Mouse (Mus musculus): ENCODE results near the gene Adprh.

The Adprh gene

DNA sequence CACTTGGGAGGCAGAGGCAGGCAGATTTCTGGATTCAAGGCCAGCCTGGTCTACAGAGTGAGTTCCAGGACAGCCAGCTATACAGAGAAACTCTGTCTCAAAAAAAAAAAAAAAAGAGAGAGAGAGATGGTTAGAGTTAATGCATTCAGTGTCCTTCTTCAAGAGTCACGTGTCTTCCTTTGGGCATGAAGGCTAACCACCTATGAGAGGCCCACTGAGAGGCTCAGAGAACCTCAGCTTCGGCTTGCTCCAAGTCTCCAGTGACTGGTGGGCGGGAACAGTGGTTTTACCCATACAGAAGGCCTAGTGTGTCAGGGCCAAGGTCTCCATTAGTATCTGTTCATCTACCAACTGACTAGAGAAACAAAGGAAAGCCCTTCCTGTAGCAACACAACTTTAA, 53.4 kb downstream of the Adprh start:
- no peak for DNase-seq (ENCODE audit: extremely low read depth, insufficient read length, low spot score)

GRCm38 (mm10) chr16:38398266-38398665, 54.2 kb downstream of the Adprh start:
- DNase-seq (ENCODE audit: extremely low read depth, insufficient read length, low spot score): no peak

- peak; percentile 81 for DNase-seq (ENCODE audit: extremely low read depth, insufficient read length, low spot score)
Measured at GRCm38 (mm10) chr16:38396155-38396554, 56.3 kb downstream of the Adprh start.

- no peak for DNase-seq (ENCODE audit: extremely low read depth, insufficient read length, low spot score)
Measured at GRCm38 (mm10) chr16:38395060-38395730, 57.3 kb downstream of the Adprh start.

GRCm38 (mm10) chr16:38394191-38394618, 58.3 kb downstream of the Adprh start:
- peak; percentile 77 for DNase-seq (ENCODE audit: extremely low read depth, insufficient read length, low spot score)
